Mouse (Mus musculus) spleen, adult 18-20 months (tissue): ENCODE data around the gene Psmb8.

ENCODE experiments used
- DNase-seq, 2 experiments: peaks; one replicate each; pipeline ENCODE4 v3.0.0; 2022; ENCODE audit warnings: mixed read lengths in 2 of 2

Gene Psmb8

DNA sequence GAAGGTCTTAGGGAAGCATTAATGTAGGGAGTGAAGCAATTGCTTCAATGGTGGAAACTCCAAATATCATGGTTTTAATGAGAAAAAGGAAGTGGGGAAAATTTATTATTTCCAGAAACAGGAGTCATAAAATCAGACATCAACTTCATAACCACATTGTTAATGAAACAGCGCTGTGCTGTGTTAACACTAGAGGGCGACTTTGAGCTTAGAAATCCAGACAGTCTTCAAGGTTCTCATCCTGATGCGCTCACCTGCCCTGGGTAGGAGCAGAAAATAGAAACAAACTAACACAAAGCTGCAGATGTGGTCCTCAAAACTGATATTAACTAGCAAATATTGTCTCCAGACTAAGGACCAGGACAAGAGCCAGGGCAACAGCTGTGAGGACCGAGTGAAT, 52.4 kb downstream of the Psmb8 start:
- DNase-seq, result peak in 1 of 2 experiments; percentile 49
